Mouse (Mus musculus) cerebellum, adult 2 months (tissue): ENCODE data around the gene Fzd4. TPM values are rescaled to one million over a fixed set of nuclear protein-coding genes. Genes with fewer than 3 reads are reported as not detected.

ENCODE experiments used
- DNase-seq, 2 experiments: peaks; one replicate each; pipeline ENCODE4 v3.0.0; 2021
- H3K27ac ChIP-seq: fragments of 200-500 bp; 2 replicates; pipeline ENCODE4 v1.5.1; 2012; ENCODE audit warnings: low read length, control low read depth, inconsistent platforms; ENCODE audit not compliant: insufficient read depth
- H3K27me3 ChIP-seq: fragments of 200-500 bp; 2 replicates; pipeline ENCODE4 v1.6.1; 2012; ENCODE audit warnings: inconsistent platforms, mild to moderate bottlenecking, low read length, moderate library complexity; ENCODE audit not compliant: control insufficient read depth, insufficient read depth
- H3K4me1 ChIP-seq: fragments of 200-500 bp; 2 replicates; pipeline ENCODE4 v1.6.1; 2011; ENCODE audit warnings: low read length; ENCODE audit not compliant: control insufficient read depth, insufficient read depth
- H3K4me3 ChIP-seq: fragments of 200-500 bp; replicated peaks from 2 replicates; pipeline ENCODE3; 2011; ENCODE audit warnings: mild to moderate bottlenecking, low read depth, low read length, control low read depth; ENCODE audit not compliant: insufficient read depth
- CTCF ChIP-seq: fragments of 200-500 bp; IDR thresholded peaks from 2 replicates; pipeline ENCODE4 v1.5.1; 2011; ENCODE audit warnings: low read depth, mild to moderate bottlenecking, control low read depth, low read length, moderate library complexity, borderline replicate concordance; ENCODE audit not compliant: insufficient read depth
- POLR2A ChIP-seq: fragments of 200-500 bp; IDR thresholded peaks from 2 replicates; pipeline ENCODE4 v1.6.1; 2011; ENCODE audit warnings: low read length, control low read depth, borderline replicate concordance; ENCODE audit not compliant: insufficient read depth
- WGBS: fragments of 180-500 bp; shearing (Covaris S2); methylation state at CpG from one replicate; pipeline ENCODE4 v1.1.7; 2018; 5-methylcytosine and 5-hydroxymethylcytosine counted together
- polyA plus RNA-seq: library from polyadenylated mRNA; depleted of rRNA; stranded (reverse); fragments of >200 nt; gene quantifications from 2 replicates; pipeline ENCODE4 v1.2.3, GENCODE M21; 2012

Gene Fzd4
- polyA plus RNA-seq, 1 experiment = 5.6 TPM

- Histone ChIP-seq H3K27me3 (no peaks in the 10 kb centered on the region), H3K4me3 (no peak overlapping the region), H3K4me1 (no peaks in the 10 kb centered on the region), H3K27ac (no peak overlapping the region)
- DNase-seq = no peak
- WGBS = 93% methylated on average over 4 of the region's 4 CpGs
- TF ChIP-seq POLR2A (no peak), CTCF (no peak)
Observed at GRCm38 (mm10) chr7:89416027-89416426, 11.9 kb downstream of the Fzd4 start.

- TF ChIP-seq POLR2A = no peak
- Histone ChIP-seq H3K4me1 (no peaks in the 10 kb centered on the region), H3K27ac (no peak overlapping the region), H3K27me3 (no peaks in the 10 kb centered on the region), H3K4me3 (no peak overlapping the region)
- 88% methylated on average over 2 of the region's 2 CpGs for WGBS
- no peak for DNase-seq
Observed at GRCm38 (mm10) chr7:89417707-89418106, 13.6 kb downstream of the Fzd4 start.

GRCm38 (mm10) chr7:89418127-89418653 lies 14.0 kb downstream of the Fzd4 start:
- DNase-seq = no peak
- 84% methylated on average over 8 of the region's 8 CpGs for WGBS
- no peak for TF ChIP-seq CTCF
- no peak for TF ChIP-seq POLR2A

GRCm38 (mm10) chr7:89418917-89419679 lies 14.9 kb downstream of the Fzd4 start:
- peak in 1 of 2 experiments; percentile 25 for DNase-seq
- H3K27ac ChIP-seq = no peak overlapping the region
- H3K4me3 ChIP-seq = no peak overlapping the region

More at GRCm38 (mm10) chr7:89418127-89418653, 14.0 kb downstream of the Fzd4 start:
- no peak overlapping the region for H3K4me3 ChIP-seq
- no peaks in the 10 kb centered on the region for H3K4me1 ChIP-seq
- H3K27ac ChIP-seq = no peak overlapping the region
- H3K27me3 ChIP-seq = no peaks in the 10 kb centered on the region

GRCm38 (mm10) chr7:89421294-89421693 lies 17.1 kb downstream of the Fzd4 start:
- TF ChIP-seq CTCF (no peak), POLR2A (no peak)
- WGBS = 71% methylated on average over 5 of the region's 5 CpGs

More at GRCm38 (mm10) chr7:89418917-89419679, 14.9 kb downstream of the Fzd4 start:
- Histone ChIP-seq H3K4me1 (no peaks in the 10 kb centered on the region), H3K27me3 (no peaks in the 10 kb centered on the region)
- TF ChIP-seq CTCF (peak; percentile 48; the same call in 1 of the 2 replicates), POLR2A (no peak)
- 61% methylated on average over 3 of the region's 3 CpGs for WGBS

GRCm38 (mm10) chr7:89422650-89423049 lies 18.5 kb downstream of the Fzd4 start:
- Histone ChIP-seq H3K27ac (no peak overlapping the region), H3K4me3 (no peak overlapping the region), H3K4me1 (no peaks in the 10 kb centered on the region), H3K27me3 (no peaks in the 10 kb centered on the region)
- TF ChIP-seq POLR2A (no peak), CTCF (no peak)
- DNase-seq = no peak
- 76% methylated on average over 8 of the region's 8 CpGs for WGBS

More at GRCm38 (mm10) chr7:89421294-89421693, 17.1 kb downstream of the Fzd4 start:
- no peaks in the 10 kb centered on the region for H3K27me3 ChIP-seq
- no peak overlapping the region for H3K27ac ChIP-seq
- no peaks in the 10 kb centered on the region for H3K4me1 ChIP-seq
- DNase-seq = no peak
- no peak overlapping the region for H3K4me3 ChIP-seq

GRCm38 (mm10) chr7:89423194-89423593 lies 19.0 kb downstream of the Fzd4 start:
- no peak overlapping the region for H3K27ac ChIP-seq
- TF ChIP-seq CTCF (no peak), POLR2A (no peak)
- no peaks in the 10 kb centered on the region for H3K27me3 ChIP-seq
- no peak for DNase-seq
- H3K4me1 ChIP-seq = no peaks in the 10 kb centered on the region
- no peak overlapping the region for H3K4me3 ChIP-seq
- 77% methylated on average over 5 of the region's 5 CpGs for WGBS

- WGBS = 72% methylated on average over 8 of the region's 8 CpGs
- Histone ChIP-seq H3K27ac (no peak overlapping the region), H3K27me3 (no peaks in the 10 kb centered on the region), H3K4me3 (no peak overlapping the region), H3K4me1 (no peaks in the 10 kb centered on the region)
- TF ChIP-seq CTCF (no peak), POLR2A (no peak)
- DNase-seq = no peak
Observed at GRCm38 (mm10) chr7:89423688-89424255, 19.6 kb downstream of the Fzd4 start.
